Mouse (Mus musculus) lung, embryonic 16.5 days (tissue): Measurements from ENCODE around the gene 4932414N04Rik. TPM values are rescaled to one million over a fixed set of nuclear protein-coding genes. Genes with fewer than 3 reads are reported as not detected.
"Not testable (repeated sequence)": the region's sequence is repeated elsewhere in the genome, so short reads cannot be mapped to it uniquely, and the experiment has no call there.

Experiments
- ATAC-seq: fragments of 200-750 bp; cut with Nextera tagmentation; 2 replicates; pipeline ENCODE4 v1.8.0; 2017; ENCODE audit warnings: low read depth, mild to moderate bottlenecking, moderate library complexity
- H3K27ac ChIP-seq: fragments of 300-500 bp; sonication (generic); 2 replicates; pipeline ENCODE4 v1.5.1; 2014; ENCODE audit warnings: mild to moderate bottlenecking, control low read depth, low read length
- H3K27me3 ChIP-seq: fragments of 300-500 bp; sonication (generic); 2 replicates; pipeline ENCODE4 v1.6.1; 2014; ENCODE audit warnings: low read depth, low read length, mixed read lengths; ENCODE audit not compliant: control insufficient read depth, insufficient read depth
- H3K36me3 ChIP-seq: fragments of 300-500 bp; sonication (generic); 2 replicates; pipeline ENCODE4 v1.6.1; 2014; ENCODE audit warnings: low read length; ENCODE audit not compliant: control insufficient read depth, insufficient read depth
- H3K4me1 ChIP-seq: fragments of 300-500 bp; sonication (generic); replicated peaks from 2 replicates; pipeline ENCODE4 v1.6.1; 2014; ENCODE audit warnings: low read length, mixed read lengths; ENCODE audit not compliant: control insufficient read depth, insufficient read depth
- H3K4me2 ChIP-seq: fragments of 300-500 bp; sonication (generic); 2 replicates; pipeline ENCODE4 v1.6.1; 2014; ENCODE audit warnings: low read depth, low read length, control low read depth
- H3K4me3 ChIP-seq: fragments of 300-500 bp; sonication (generic); 2 replicates; pipeline ENCODE4 v1.5.1; 2014; ENCODE audit warnings: mild to moderate bottlenecking, low read length, control low read depth
- H3K9ac ChIP-seq: fragments of 300-500 bp; sonication (generic); 2 replicates; pipeline ENCODE4 v1.6.1; 2014; ENCODE audit warnings: low read length, control low read depth
- H3K9me3 ChIP-seq: fragments of 300-500 bp; sonication (generic); 2 replicates; pipeline ENCODE4 v1.6.1; 2016; ENCODE audit warnings: low read length; ENCODE audit not compliant: control insufficient read depth
- WGBS: fragments of 180-500 bp; shearing (Covaris S2); extraction: QIAGEN DNeasy Blood & Tissue Kit; methylation state at CpG from one replicate; pipeline ENCODE4 v1.1.7; 2014; 5-methylcytosine and 5-hydroxymethylcytosine counted together
- polyA plus RNA-seq: library from polyadenylated mRNA; unstranded; fragments of >200 nt; fragmentation: Nextera tagmentation; extraction: Ambion mirVana; gene quantifications from 2 replicates; pipeline ENCODE4 v1.2.1, GENCODE M21; 2015

4932414N04Rik gene
- not detected in 2 replicates for polyA plus RNA-seq

GRCm38 (mm10) chr2:68656186-68656585 lies at the start of gene 4932414N04Rik:
TSS of gene 4932414N04Rik (plus strand) at chr2:68656486.
- ATAC-seq, H3K27ac ChIP-seq, H3K4me1 ChIP-seq, H3K9me3 ChIP-seq, H3K4me2 ChIP-seq, H3K36me3 ChIP-seq, H3K27me3 ChIP-seq, H3K4me3 ChIP-seq, H3K9ac ChIP-seq: not testable (repeated sequence)
- WGBS, result 45% methylated on average over 1 of the region's 5 CpGs

- Histone ChIP-seq H3K36me3 (no peaks in the 10 kb centered on the region), H3K9ac (no peak overlapping the region), H3K27me3 (no peaks in the 10 kb centered on the region), H3K4me2 (no peak overlapping the region), H3K9me3 (no peaks in the 10 kb centered on the region), H3K4me3 (no peak overlapping the region), H3K27ac (no peak overlapping the region), H3K4me1 (no peaks in the 10 kb centered on the region)
- 37% methylated on average over 2 of the region's 2 CpGs for WGBS
- no peak for ATAC-seq
Measured at GRCm38 (mm10) chr2:68732216-68732615, 75.9 kb downstream of the 4932414N04Rik start.

- Histone ChIP-seq H3K36me3 (no peaks in the 10 kb centered on the region), H3K4me1 (no peaks in the 10 kb centered on the region), H3K9me3 (no peaks in the 10 kb centered on the region), H3K27me3 (no peaks in the 10 kb centered on the region), H3K4me2 (no peak overlapping the region), H3K9ac (no peak overlapping the region), H3K4me3 (no peak overlapping the region), H3K27ac (no peak overlapping the region)
- WGBS, result 70% methylated on average over 5 of the region's 5 CpGs
- no peak for ATAC-seq
Measured at GRCm38 (mm10) chr2:68739772-68740739, 83.8 kb downstream of the 4932414N04Rik start.

GRCm38 (mm10) chr2:68744599-68744998 lies 88.3 kb downstream of the 4932414N04Rik start:
- H3K36me3 ChIP-seq, result no peaks in the 10 kb centered on the region

GRCm38 (mm10) chr2:68756179-68756578 lies 99.9 kb downstream of the 4932414N04Rik start:
- Histone ChIP-seq H3K36me3 (no peaks in the 10 kb centered on the region), H3K9ac (no peak overlapping the region), H3K9me3 (no peaks in the 10 kb centered on the region), H3K27me3 (no peaks in the 10 kb centered on the region), H3K4me3 (no peak overlapping the region), H3K4me1 (no peaks in the 10 kb centered on the region), H3K27ac (no peak overlapping the region), H3K4me2 (no peak overlapping the region)
- ATAC-seq, result no peak
- 75% methylated on average over 4 of the region's 4 CpGs for WGBS

More at GRCm38 (mm10) chr2:68744599-68744998, 88.3 kb downstream of the 4932414N04Rik start:
- no peak overlapping the region for H3K27ac ChIP-seq
- WGBS, result 75% methylated on average over 4 of the region's 4 CpGs
- H3K4me3 ChIP-seq, result no peak overlapping the region
- no peak overlapping the region for H3K9ac ChIP-seq
- no peak for ATAC-seq
- H3K4me2 ChIP-seq, result no peak overlapping the region
- H3K27me3 ChIP-seq, result no peaks in the 10 kb centered on the region
- no peaks in the 10 kb centered on the region for H3K4me1 ChIP-seq
- H3K9me3 ChIP-seq, result no peaks in the 10 kb centered on the region

GRCm38 (mm10) chr2:68756793-68757192 lies 100.5 kb downstream of the 4932414N04Rik start:
- H3K27ac ChIP-seq, result no peak overlapping the region
- no peaks in the 10 kb centered on the region for H3K36me3 ChIP-seq
- no peak overlapping the region for H3K9ac ChIP-seq
- WGBS, result 17% methylated on average over 6 of the region's 6 CpGs
- peak; percentile 47; the same call in 1 of the 2 replicates for ATAC-seq
- no peaks in the 10 kb centered on the region for H3K4me1 ChIP-seq
- H3K4me2 ChIP-seq, result no peak overlapping the region
- no peaks in the 10 kb centered on the region for H3K27me3 ChIP-seq
- no peak overlapping the region for H3K4me3 ChIP-seq
- H3K9me3 ChIP-seq, result no peaks in the 10 kb centered on the region

- Histone ChIP-seq H3K9me3 (no peaks in the 10 kb centered on the region), H3K4me3 (no peak overlapping the region), H3K9ac (no peak overlapping the region), H3K4me1 (no peaks in the 10 kb centered on the region), H3K36me3 (no peaks in the 10 kb centered on the region), H3K4me2 (no peak overlapping the region), H3K27ac (no peak overlapping the region), H3K27me3 (no peaks in the 10 kb centered on the region)
- ATAC-seq, result no peak
- WGBS, result 88% methylated on average over 1 of the region's 1 CpGs
Measured at GRCm38 (mm10) chr2:68765371-68765770, 109.1 kb downstream of the 4932414N04Rik start.

- ATAC-seq, result no peak
- no peak overlapping the region for H3K4me2 ChIP-seq
- no peaks in the 10 kb centered on the region for H3K27me3 ChIP-seq
- 60% methylated on average over 6 of the region's 6 CpGs for WGBS
- H3K9ac ChIP-seq, result no peak overlapping the region
- H3K27ac ChIP-seq, result no peak overlapping the region
- H3K9me3 ChIP-seq, result no peaks in the 10 kb centered on the region
- no peaks in the 10 kb centered on the region for H3K36me3 ChIP-seq
- no peak overlapping the region for H3K4me3 ChIP-seq
- H3K4me1 ChIP-seq, result no peaks in the 10 kb centered on the region
Measured at GRCm38 (mm10) chr2:68767186-68767890, 111.1 kb downstream of the 4932414N04Rik start.
